Comparison of ENCODE assay signal across 7 mouse cellular contexts in genomic region chr15:86113342-86113710, GRCm38 (mm10). TPM values are rescaled to one million over a fixed set of nuclear protein-coding genes. Genes with fewer than 3 reads are reported as not detected.
A peak's percentile ranks its signal among the peaks of the same experiment; 100 is the strongest.
DNase-seq lines count a peak whose midpoint lies in the region; ATAC-seq lines count a peak whose summit lies in the region.

No protein-coding gene starts in this region.

- H3K27ac ChIP-seq in embryonic facial prominence, embryonic 14.5 days (replicated peaks; ENCODE audit: low read depth, low read length): peak overlapping the region; percentile 48
- H3K27ac ChIP-seq in limb, embryonic 12.5 days: peak overlapping the region; percentile 29; the same call in 1 of the 2 replicates
- H3K27ac ChIP-seq in stomach, embryonic 16.5 days (ENCODE audit: low read length): peak overlapping the region; percentile 49

- H3K36me3 ChIP-seq in embryonic facial prominence, embryonic 14.5 days (ENCODE audit: control insufficient read depth, insufficient read depth, low read length): no peaks in the 10 kb centered on the region
- H3K36me3 ChIP-seq in limb, embryonic 12.5 days: no peaks in the 10 kb centered on the region
- no peaks in the 10 kb centered on the region for H3K36me3 ChIP-seq in stomach, embryonic 16.5 days (ENCODE audit: control insufficient read depth, insufficient read depth, low read length)

- 6% methylated on average over 9 of the region's 9 CpGs for WGBS in embryonic facial prominence, embryonic 14.5 days
- 4% methylated on average over 9 of the region's 9 CpGs for WGBS in limb, embryonic 12.5 days
- WGBS in stomach, embryonic 16.5 days: 23% methylated on average over 9 of the region's 9 CpGs

- no peaks in the 10 kb centered on the region for H3K9me3 ChIP-seq in embryonic facial prominence, embryonic 14.5 days (ENCODE audit: control insufficient read depth, low read length)
- H3K9me3 ChIP-seq in limb, embryonic 12.5 days: no peaks in the 10 kb centered on the region
- H3K9me3 ChIP-seq in stomach, embryonic 16.5 days (replicated peaks; ENCODE audit: control insufficient read depth, low read length): no peaks in the 10 kb centered on the region

- peaks cover 16% of the 10 kb centered on the region for H3K4me1 ChIP-seq in embryonic facial prominence, embryonic 14.5 days (ENCODE audit: control insufficient read depth, insufficient read depth, low read length)
- peaks cover 32% of the 10 kb centered on the region for H3K4me1 ChIP-seq in limb, embryonic 12.5 days (replicated peaks)
- H3K4me1 ChIP-seq in stomach, embryonic 16.5 days (ENCODE audit: control insufficient read depth, insufficient read depth, low read length): peaks cover 16% of the 10 kb centered on the region

- H3K4me3 ChIP-seq in embryonic facial prominence, embryonic 14.5 days (ENCODE audit: low read depth, low read length): no peak overlapping the region
- no peak overlapping the region for H3K4me3 ChIP-seq in limb, embryonic 12.5 days (replicated peaks)
- H3K4me3 ChIP-seq in stomach, embryonic 16.5 days (replicated peaks; ENCODE audit: low read length): no peak overlapping the region

- no peaks in the 10 kb centered on the region for H3K27me3 ChIP-seq in embryonic facial prominence, embryonic 14.5 days (replicated peaks; ENCODE audit: control insufficient read depth, insufficient read depth, low read length)
- H3K27me3 ChIP-seq in limb, embryonic 12.5 days: no peaks in the 10 kb centered on the region
- no peaks in the 10 kb centered on the region for H3K27me3 ChIP-seq in stomach, embryonic 16.5 days (ENCODE audit: control insufficient read depth, insufficient read depth, low read length)

- H3K9ac ChIP-seq in embryonic facial prominence, embryonic 14.5 days (ENCODE audit: low read depth, low read length): 0 out of 2 replicates have a peak overlapping the region, but pooled peaks have one; percentile 30
- no peak overlapping the region for H3K9ac ChIP-seq in limb, embryonic 12.5 days (replicated peaks)
- peak overlapping the region; percentile 32 for H3K9ac ChIP-seq in stomach, embryonic 16.5 days (ENCODE audit: low read length)

- peak overlapping the region; percentile 23; the same call in 1 of the 2 replicates for H3K4me2 ChIP-seq in embryonic facial prominence, embryonic 14.5 days (ENCODE audit: low read depth, low read length)
- peak overlapping the region; percentile 17 for H3K4me2 ChIP-seq in limb, embryonic 12.5 days
- no peak overlapping the region for H3K4me2 ChIP-seq in stomach, embryonic 16.5 days (ENCODE audit: low read depth, low read length)

- ATAC-seq in embryonic facial prominence, embryonic 14.5 days (ENCODE audit: low read depth): no peak; the same call in 1 of the 2 replicates
- no peak for ATAC-seq in limb, embryonic 12.5 days (ENCODE audit: insufficient number of reproducible peaks, insufficient read depth, low FRiP score, low TSS enrichment, low read depth)
- peak; percentile 44 for ATAC-seq in stomach, embryonic 16.5 days (ENCODE audit: insufficient read depth, low FRiP score)

- DNase-seq in thymus, postnatal 0 days (ENCODE audit: low spot score): peak; percentile 49
- DNase-seq in thymus, adult 18-20 months: no peak
- DNase-seq in embryonic facial prominence, embryonic 14.5 days (ENCODE audit: low spot score): peak; percentile 66
- no peak for DNase-seq in urinary bladder, postnatal 10 days (ENCODE audit: low spot score)
- no peak for DNase-seq in gastrocnemius, adult 18-20 months (ENCODE audit: low spot score)

RNA-seq across cellular contexts. Expression of gene Gramd4, which starts 55.8 kb away (rescaled TPM):
- polyA plus RNA-seq in thymus, postnatal 0 days (2015; fragmentation: Nextera tagmentation; extraction: Ambion mirVana): 14.8 TPM in 2 replicates
- polyA plus RNA-seq in embryonic facial prominence, embryonic 14.5 days (2014; fragmentation: Nextera tagmentation; extraction: Ambion mirVana): 7.6 and 10.8 TPM in 2 replicates
- polyA plus RNA-seq in limb, embryonic 12.5 days (2016; fragmentation: Nextera tagmentation; extraction: Ambion mirVana): 19.2 and 20.0 TPM in 2 replicates
- polyA plus RNA-seq in stomach, embryonic 16.5 days (2015; fragmentation: Nextera tagmentation; extraction: Ambion mirVana): 10.5 and 12.1 TPM in 2 replicates
- 10 to 100 TPM in 1 of 2 experiments, 1 to 10 TPM in 1; 7.6 to 12.1 TPM for total RNA-seq in gastrocnemius, adult 18-20 months (2021)

Comparison
In these comparisons a context has a peak if more than half of its experiments do, and no peak if none do; other contexts are left out.
1. DNase-seq: peak in thymus, postnatal 0 days (single experiment) and embryonic facial prominence, embryonic 14.5 days (single experiment); none in thymus, adult 18-20 months (0 of 2), urinary bladder, postnatal 10 days (single experiment) and gastrocnemius, adult 18-20 months (single experiment).
2. Peak in every context shown above with its lines, with median percentiles within 50 percentile points of each other: H3K27ac ChIP-seq.